Mouse (Mus musculus) retina, adult 2 months (tissue): ENCODE results near the gene Zbtb25.

Experiments used
- DNase-seq: peaks from one replicate; pipeline ENCODE4 v3.0.0-alpha.2; 2012; ENCODE audit warnings: low read depth, low spot score

The Zbtb25 gene

DNA sequence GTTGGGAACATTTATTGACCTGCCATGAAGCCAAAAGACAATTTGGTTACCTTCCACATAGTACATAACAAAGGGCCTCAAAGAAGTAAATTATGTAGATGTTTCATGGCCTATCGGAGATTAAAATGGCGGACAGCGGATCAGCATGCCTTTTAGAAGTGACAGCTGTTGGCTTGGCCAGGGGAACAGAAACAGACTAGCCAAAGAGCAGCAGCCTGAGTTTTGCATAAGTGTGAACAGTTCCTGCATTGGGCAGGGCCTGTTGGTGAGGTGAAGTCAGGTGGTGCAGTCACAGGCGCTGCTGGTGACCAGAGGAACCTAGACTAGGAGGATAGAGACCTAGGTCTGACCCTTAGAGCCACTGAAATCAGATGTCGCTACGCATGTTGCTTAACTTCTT, 7.7 kb upstream of the Zbtb25 start:
- no peak for DNase-seq

GRCm38 (mm10) chr12:76376649-76377048, 7.2 kb upstream of the Zbtb25 start:
- DNase-seq, result no peak

DNA sequence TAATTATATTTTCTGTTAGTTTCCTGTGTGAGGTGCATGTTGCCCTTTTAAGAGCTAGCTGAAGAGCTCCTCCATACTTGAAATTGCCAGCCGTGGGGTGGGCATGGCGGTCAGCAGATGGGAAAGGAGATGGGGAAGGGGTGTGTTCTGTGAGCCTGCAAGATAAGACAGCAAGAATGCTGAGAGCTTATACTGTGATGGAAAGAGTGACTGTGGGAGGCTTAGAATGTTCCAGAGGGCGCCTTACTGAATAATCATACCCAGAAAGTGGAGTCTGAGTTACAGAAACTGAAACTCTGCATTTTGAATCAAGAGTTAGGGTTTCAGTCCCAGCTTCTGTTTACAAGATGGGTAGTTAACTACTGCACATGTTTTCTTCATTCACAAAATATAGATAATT, 6.1 kb upstream of the Zbtb25 start:
- no peak for DNase-seq

DNA sequence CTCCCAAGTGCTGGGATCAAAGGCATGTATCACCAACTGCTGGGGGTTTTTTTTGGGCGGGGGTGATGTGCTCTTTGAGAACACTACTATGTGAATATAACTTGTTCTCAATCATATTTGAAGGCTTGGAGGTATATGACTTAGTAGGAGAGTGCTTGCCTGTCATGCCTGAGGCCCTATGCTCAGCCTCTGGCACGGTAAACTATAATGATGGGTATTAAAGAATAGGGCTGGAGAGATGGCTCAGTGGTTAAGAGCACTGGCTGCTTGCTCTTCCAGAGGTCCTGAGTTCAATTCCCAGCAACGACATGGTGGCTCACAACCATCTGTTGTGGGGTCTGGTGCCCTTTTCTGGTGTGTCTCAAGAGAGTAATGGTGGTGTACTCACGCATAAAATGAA, 5.5 kb upstream of the Zbtb25 start:
- DNase-seq, result no peak

DNA sequence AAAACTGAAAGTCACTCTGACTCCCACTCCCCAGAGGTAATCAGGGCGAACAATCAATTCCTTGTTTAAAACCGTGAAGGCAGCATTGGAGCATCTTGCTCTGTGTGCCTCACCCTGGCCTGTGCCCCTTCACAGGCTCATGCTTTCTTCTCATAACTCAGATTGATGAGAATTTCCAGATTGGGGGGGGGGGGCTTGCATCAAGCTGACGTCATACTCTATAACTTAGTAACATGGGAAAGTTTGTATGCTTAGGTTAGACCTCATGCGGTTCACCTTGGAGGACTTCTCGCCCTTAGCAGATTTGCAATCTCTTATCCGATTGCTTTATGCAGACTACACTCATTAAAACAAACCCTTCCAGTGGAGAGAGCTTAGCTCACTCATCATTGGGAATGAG, 4.6 kb upstream of the Zbtb25 start:
- no peak for DNase-seq

- no peak for DNase-seq
Measured at GRCm38 (mm10) chr12:76372881-76373818, 3.7 kb upstream of the Zbtb25 start.

GRCm38 (mm10) chr12:76372046-76372445, 2.6 kb upstream of the Zbtb25 start:
- no peak for DNase-seq

- no peak for DNase-seq
Measured at GRCm38 (mm10) chr12:76370831-76371571, 1.6 kb upstream of the Zbtb25 start.

- no peak for DNase-seq
Measured at GRCm38 (mm10) chr12:76369978-76370830, 802 bp upstream of the Zbtb25 start, which contains the start of gene Zbtb1. Gene Zbtb1 (plus strand): TSS chr12:76370266.

- DNase-seq, result no peak
Measured at GRCm38 (mm10) chr12:76368790-76369205, 604 bp downstream of the Zbtb25 start.

DNA sequence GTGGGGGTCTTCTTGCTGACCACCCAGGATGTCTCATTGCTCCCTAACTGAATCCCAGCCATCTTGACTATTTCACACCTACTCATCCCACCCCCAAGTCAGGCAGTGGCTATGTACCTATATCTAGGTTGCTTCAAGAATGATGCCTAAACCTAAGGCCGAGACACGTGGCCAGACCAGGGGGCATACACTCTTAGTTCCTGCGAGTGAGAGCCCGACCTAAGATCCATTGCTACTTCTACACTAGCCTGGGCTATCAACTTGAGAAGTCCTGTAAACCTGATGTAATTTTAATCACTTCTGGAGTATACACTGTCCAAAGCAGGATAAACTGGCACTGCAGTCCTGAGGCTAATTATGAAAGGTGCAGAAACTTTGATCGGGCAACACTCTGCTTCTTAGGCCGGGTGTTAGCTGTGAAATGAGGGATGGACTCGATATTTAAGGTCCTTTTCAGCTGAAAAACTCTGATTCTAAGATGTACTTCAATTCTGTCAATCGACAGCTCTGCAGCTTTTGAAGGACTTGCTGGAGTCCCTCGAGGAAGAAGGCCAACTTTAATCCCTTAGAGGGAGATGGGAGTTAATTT, 1.1 kb downstream of the Zbtb25 start:
- no peak for DNase-seq

DNA sequence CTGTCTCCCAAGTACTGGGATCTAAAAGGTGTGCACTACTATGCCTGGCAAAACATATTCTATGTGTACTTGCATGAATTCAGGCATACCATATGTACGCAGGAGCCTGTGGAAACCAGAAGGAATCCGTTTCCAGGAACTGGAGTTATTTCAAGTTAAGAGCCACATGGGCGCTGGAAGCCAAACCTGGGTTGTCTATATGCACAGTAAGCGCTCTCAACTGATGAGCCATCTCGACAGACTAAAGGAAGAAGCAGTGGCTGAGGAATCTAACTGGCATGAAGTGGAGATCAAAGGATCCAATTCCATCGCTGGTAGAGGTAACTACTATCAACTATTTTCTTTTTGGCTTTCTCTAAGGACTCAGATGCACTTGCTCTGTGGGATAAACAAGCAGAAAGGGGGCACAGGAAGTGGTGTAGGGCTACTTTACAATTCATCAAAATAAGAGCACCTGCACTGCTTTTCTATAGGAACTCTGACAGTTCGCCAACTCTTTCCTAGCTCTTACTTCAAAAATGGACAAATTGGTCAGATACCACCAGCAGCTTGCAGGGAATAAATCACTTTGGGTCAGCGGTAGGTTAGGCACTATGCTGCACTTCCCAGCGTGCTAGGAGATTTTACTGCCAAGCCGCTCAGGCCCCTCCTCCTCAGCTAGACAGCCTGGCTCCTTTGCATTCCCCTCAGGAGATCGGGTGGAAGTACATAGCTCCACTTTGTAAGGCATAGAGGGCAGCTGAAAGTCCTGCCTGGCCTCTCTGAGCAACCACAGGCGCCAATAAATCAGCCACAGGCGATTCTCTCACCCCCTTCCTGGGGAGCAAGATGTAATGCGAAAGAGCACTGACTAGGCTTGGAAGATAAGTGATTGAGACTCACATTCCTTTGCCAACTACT, 2.1 kb downstream of the Zbtb25 start:
- no peak for DNase-seq

GRCm38 (mm10) chr12:76366276-76366675, 3.1 kb downstream of the Zbtb25 start:
- no peak for DNase-seq

DNA sequence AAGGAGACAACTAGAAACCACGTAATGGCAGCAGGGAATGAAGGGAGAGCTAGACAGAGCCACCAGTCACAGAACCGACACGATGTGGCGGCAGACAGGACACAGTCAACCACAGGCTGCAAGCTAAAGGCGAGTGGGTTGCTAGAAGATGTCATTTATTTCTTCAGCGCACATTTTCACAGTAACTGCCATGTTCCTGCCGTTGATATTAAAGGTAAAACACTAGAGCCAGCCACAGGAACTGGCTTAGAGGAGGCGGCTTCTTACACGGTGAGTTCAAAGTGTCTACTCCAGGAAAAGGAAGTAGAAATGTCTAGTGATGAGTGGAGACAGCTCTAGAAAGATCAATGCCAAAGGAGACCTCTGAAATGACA, 7.1 kb downstream of the Zbtb25 start:
- no peak for DNase-seq

DNA sequence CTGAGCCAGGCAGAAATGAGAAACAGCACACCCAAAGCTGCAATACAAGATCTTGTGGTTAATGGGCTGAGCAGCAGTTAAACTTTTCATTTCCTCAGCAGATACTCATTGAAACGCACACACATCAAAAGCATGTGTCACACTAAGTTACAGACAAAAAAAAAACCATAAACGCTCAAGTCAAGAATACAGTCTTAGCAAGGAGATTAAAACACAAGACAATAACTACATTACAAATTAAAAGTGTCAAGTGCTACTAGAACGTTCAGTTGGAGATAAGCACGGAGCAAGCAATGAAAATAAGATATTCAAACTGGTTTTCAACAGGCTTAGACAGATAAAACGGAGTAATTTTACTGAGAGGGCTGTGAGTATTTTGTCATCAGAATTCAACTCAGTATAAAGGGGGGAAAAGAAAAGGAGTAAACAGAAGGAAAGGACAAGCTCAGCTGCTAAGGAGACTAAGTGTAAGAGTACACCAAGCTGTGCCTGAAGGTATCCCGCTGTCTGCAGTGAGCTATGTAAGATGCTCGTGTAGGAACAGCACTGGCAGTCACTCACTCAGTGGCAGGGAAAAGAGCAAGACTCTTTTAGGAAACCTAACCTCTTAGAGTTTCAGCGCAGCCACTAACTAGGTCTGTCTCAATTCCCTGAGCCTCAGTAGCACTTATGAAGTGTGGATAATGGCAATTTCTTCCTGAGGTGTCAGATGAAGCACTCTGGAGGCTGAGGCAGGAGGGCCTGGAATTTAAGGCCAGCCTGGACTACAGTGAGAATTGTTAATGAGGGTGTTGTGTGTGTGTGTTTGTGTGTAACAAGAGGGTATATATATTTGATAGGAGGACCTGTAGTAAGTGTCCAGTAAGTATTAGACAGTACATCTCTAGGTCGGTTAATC, 7.7 kb downstream of the Zbtb25 start:
- DNase-seq, result no peak

- DNase-seq, result no peak
Measured at GRCm38 (mm10) chr12:76360868-76361267, 8.5 kb downstream of the Zbtb25 start.

DNA sequence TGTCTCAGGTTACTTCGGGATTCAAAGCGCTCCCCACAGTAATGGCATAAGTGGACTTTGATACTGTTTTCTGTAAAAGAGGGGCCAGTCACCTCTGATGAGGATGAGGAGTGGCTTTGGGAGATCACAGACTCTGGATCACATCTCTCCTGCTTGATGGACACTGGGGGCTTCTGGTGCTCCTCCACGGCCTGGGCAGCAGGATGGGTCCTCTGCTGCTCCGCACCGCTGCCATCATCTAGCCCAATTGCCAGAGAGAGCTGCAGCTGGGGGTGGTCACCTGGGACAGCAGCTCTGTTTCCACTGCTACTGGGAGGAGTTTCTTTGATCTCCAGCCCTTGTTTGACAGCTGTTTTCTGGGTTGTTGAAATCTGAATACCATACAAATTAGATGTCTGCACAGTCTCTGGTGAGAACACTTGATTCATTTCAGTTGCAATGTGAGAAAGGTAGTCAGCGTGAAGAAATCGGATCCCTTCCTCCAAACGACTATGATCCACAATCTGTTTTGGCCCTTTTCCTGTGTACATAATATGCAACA, 19.7 kb downstream of the Zbtb25 start:
- DNase-seq, result no peak

GRCm38 (mm10) chr12:76345759-76346455, 23.5 kb downstream of the Zbtb25 start:
- DNase-seq, result no peak
